Comparison of ENCODE assay signal across 8 mouse cellular contexts in genomic region chr3:145987970-145988683, GRCm38 (mm10). TPM values are rescaled to one million over a fixed set of nuclear protein-coding genes. Genes with fewer than 3 reads are reported as not detected.
DNase-seq lines count a peak whose midpoint lies in the region; ATAC-seq and TF ChIP-seq lines count a peak whose summit lies in the region.

No protein-coding gene starts in this region.

- H3K27ac ChIP-seq in forebrain, embryonic 10.5 days, result peak overlapping the region; percentile 93
- peak overlapping the region; percentile 99 to 100 for H3K27ac ChIP-seq in heart, embryonic 14.5 days (replicated peaks in 1 of 2; ENCODE audit: control insufficient read depth in 1 of 2, insufficient read depth in 1 of 2, low read depth in 2 of 2, low read length in 2 of 2)
- peak overlapping the region; percentile 98 for H3K27ac ChIP-seq in kidney, postnatal 0 days
- H3K27ac ChIP-seq in liver, embryonic 13.5 days, result peak overlapping the region; percentile 78
- no peak overlapping the region for H3K27ac ChIP-seq in neural tube, embryonic 11.5 days (ENCODE audit: low read depth, low read length)

- ATAC-seq in heart, embryonic 14.5 days (ENCODE audit: insufficient number of reproducible peaks, insufficient read depth, low FRiP score, low read depth), result peak; percentile 93
- peak; percentile 92 for ATAC-seq in kidney, postnatal 0 days (replicated peaks; ENCODE audit: low FRiP score, low read depth)
- peak; percentile 85 for ATAC-seq in liver, embryonic 13.5 days (ENCODE audit: low read depth)
- ATAC-seq in neural tube, embryonic 11.5 days (ENCODE audit: insufficient read depth, low FRiP score, low TSS enrichment), result peak; percentile 71

- peak overlapping the region; percentile 79 for H3K4me3 ChIP-seq in forebrain, embryonic 10.5 days
- peak overlapping the region; percentile 57 to 70 for H3K4me3 ChIP-seq in heart, embryonic 14.5 days (ENCODE audit: control insufficient read depth in 1 of 2, insufficient read depth in 1 of 2, low read depth in 1 of 2, low read length in 2 of 2)
- peak overlapping the region; percentile 67 for H3K4me3 ChIP-seq in kidney, postnatal 0 days (replicated peaks; ENCODE audit: low read depth, low read length)
- peak overlapping the region; percentile 63 for H3K4me3 ChIP-seq in liver, embryonic 13.5 days (replicated peaks)
- H3K4me3 ChIP-seq in neural tube, embryonic 11.5 days (ENCODE audit: low read depth, low read length), result peak overlapping the region; percentile 65

- peaks cover 29% of the 10 kb centered on the region for H3K27me3 ChIP-seq in forebrain, embryonic 10.5 days (ENCODE audit: poor library complexity, severe bottlenecking)
- H3K27me3 ChIP-seq in heart, embryonic 14.5 days (ENCODE audit: control insufficient read depth, insufficient read depth, low read length), result no peaks in the 10 kb centered on the region
- H3K27me3 ChIP-seq in kidney, postnatal 0 days (ENCODE audit: insufficient read depth, low read length), result no peaks in the 10 kb centered on the region
- H3K27me3 ChIP-seq in liver, embryonic 13.5 days, result peaks cover 56% of the 10 kb centered on the region
- peaks cover 17% of the 10 kb centered on the region for H3K27me3 ChIP-seq in neural tube, embryonic 11.5 days (ENCODE audit: control insufficient read depth, insufficient read depth, low read length)

- WGBS in forebrain, embryonic 10.5 days, result under 1% methylated on average over 99 of the region's 101 CpGs
- WGBS in heart, embryonic 14.5 days, result under 1% methylated on average over 88 of the region's 101 CpGs
- WGBS in kidney, postnatal 0 days, result under 1% methylated on average over 92 of the region's 101 CpGs
- WGBS in liver, embryonic 13.5 days (ENCODE audit: insufficient replicate concordance), result under 1% methylated on average over 92 of the region's 101 CpGs
- WGBS in neural tube, embryonic 11.5 days, result under 1% methylated on average over 85 of the region's 101 CpGs

- peaks cover 15% of the 10 kb centered on the region for H3K36me3 ChIP-seq in forebrain, embryonic 10.5 days (replicated peaks)
- peaks cover 7% of the 10 kb centered on the region; the same call in 1 of the 2 replicates for H3K36me3 ChIP-seq in heart, embryonic 14.5 days (ENCODE audit: control insufficient read depth, insufficient read depth, low read length)
- H3K36me3 ChIP-seq in kidney, postnatal 0 days (ENCODE audit: insufficient read depth, low read length), result no peaks in the 10 kb centered on the region
- no peaks in the 10 kb centered on the region for H3K36me3 ChIP-seq in liver, embryonic 13.5 days
- no peaks in the 10 kb centered on the region for H3K36me3 ChIP-seq in neural tube, embryonic 11.5 days (ENCODE audit: control insufficient read depth, insufficient read depth, low read length)

- H3K9me3 ChIP-seq in forebrain, embryonic 10.5 days, result no peaks in the 10 kb centered on the region
- H3K9me3 ChIP-seq in heart, embryonic 14.5 days (ENCODE audit: control insufficient read depth, low read length), result no peaks in the 10 kb centered on the region
- no peaks in the 10 kb centered on the region for H3K9me3 ChIP-seq in kidney, postnatal 0 days (replicated peaks; ENCODE audit: low read length)
- no peaks in the 10 kb centered on the region for H3K9me3 ChIP-seq in liver, embryonic 13.5 days (replicated peaks)
- no peaks in the 10 kb centered on the region for H3K9me3 ChIP-seq in neural tube, embryonic 11.5 days (ENCODE audit: control insufficient read depth, low read length)

- peak overlapping the region; percentile 81 for H3K4me2 ChIP-seq in heart, embryonic 14.5 days (ENCODE audit: low read length)
- peak overlapping the region; percentile 94 for H3K4me2 ChIP-seq in kidney, postnatal 0 days (ENCODE audit: low read length)
- peak overlapping the region; percentile 75 for H3K4me2 ChIP-seq in liver, embryonic 13.5 days
- H3K4me2 ChIP-seq in neural tube, embryonic 11.5 days (ENCODE audit: low read depth), result peak overlapping the region; percentile 81

- no peak for TF ChIP-seq CTCF in kidney, postnatal 0 days (IDR thresholded peaks at IDR 0.05; ENCODE audit: low read depth)

- peaks cover 57% of the 10 kb centered on the region for H3K4me1 ChIP-seq in forebrain, embryonic 10.5 days
- H3K4me1 ChIP-seq in heart, embryonic 14.5 days (ENCODE audit: control insufficient read depth in 2 of 2, insufficient read depth in 2 of 2, low read length in 2 of 2), result peaks cover 16 to 28% of the 10 kb centered on the region in 2 experiments
- peaks cover 13% of the 10 kb centered on the region for H3K4me1 ChIP-seq in kidney, postnatal 0 days (replicated peaks; ENCODE audit: insufficient read depth, low read length)
- peaks cover 30% of the 10 kb centered on the region for H3K4me1 ChIP-seq in liver, embryonic 13.5 days (replicated peaks)
- peaks cover 5% of the 10 kb centered on the region for H3K4me1 ChIP-seq in neural tube, embryonic 11.5 days (ENCODE audit: control insufficient read depth, insufficient read depth, low read length)

- peak; percentile 68 for DNase-seq in 416B (ENCODE audit: low read depth)
- DNase-seq in adrenal gland, postnatal 25 days, result peak; percentile 87
- DNase-seq in forebrain, embryonic 10.5 days (ENCODE audit: extremely low spot score, low spot score), result peak; percentile 65
- DNase-seq in kidney, postnatal 0 days (ENCODE audit: low spot score), result peak; percentile 88
- peak; percentile 42 for DNase-seq in liver, embryonic 13.5 days
- peak; percentile 55 for DNase-seq in neural tube, embryonic 11.5 days (ENCODE audit: low spot score)
- peak; percentile 77 for DNase-seq in testis, postnatal 14 days (ENCODE audit: low spot score)

- H3K9ac ChIP-seq in heart, embryonic 14.5 days (ENCODE audit: low read length), result peak overlapping the region; percentile 92
- H3K9ac ChIP-seq in kidney, postnatal 0 days (ENCODE audit: low read depth, low read length), result peak overlapping the region; percentile 90
- peak overlapping the region; percentile 74 for H3K9ac ChIP-seq in liver, embryonic 13.5 days
- peak overlapping the region; percentile 66 for H3K9ac ChIP-seq in neural tube, embryonic 11.5 days (ENCODE audit: low read length)

RNA-seq across cellular contexts. Expression of gene Syde2, which starts 0.5 kb away (rescaled TPM):
- 7.9 and 9.2 TPM in 2 replicates for total RNA-seq in adrenal gland, postnatal 25 days (2021)
- polyA plus RNA-seq in forebrain, embryonic 10.5 days (2016; fragmentation: Nextera tagmentation; extraction: Ambion mirVana), result 1.2 and 1.5 TPM in 2 replicates
- polyA plus RNA-seq in heart, embryonic 14.5 days (2014; fragmentation: Nextera tagmentation; extraction: Ambion mirVana), result 12.7 and 12.8 TPM in 2 replicates
- 1.8 and 1.9 TPM in 2 replicates for polyA plus RNA-seq in kidney, postnatal 0 days (2015; fragmentation: Nextera tagmentation; extraction: Ambion mirVana)
- polyA plus RNA-seq in liver, embryonic 13.5 days (2015; fragmentation: Nextera tagmentation; extraction: Ambion mirVana), result 0.35 and 0.63 TPM in 2 replicates
- 1.1 and 1.3 TPM in 2 replicates for polyA plus RNA-seq in neural tube, embryonic 11.5 days (2014; fragmentation: Nextera tagmentation; extraction: Ambion mirVana)

RNA-seq across cellular contexts. Expression of gene 2410004B18Rik, which starts 50.3 kb away (rescaled TPM):
- total RNA-seq in adrenal gland, postnatal 25 days (2021), result 23.7 and 28.7 TPM in 2 replicates
- 49.0 and 51.5 TPM in 2 replicates for polyA plus RNA-seq in forebrain, embryonic 10.5 days (2016; fragmentation: Nextera tagmentation; extraction: Ambion mirVana)
- polyA plus RNA-seq in heart, embryonic 14.5 days (2014; fragmentation: Nextera tagmentation; extraction: Ambion mirVana), result 36.9 and 43.1 TPM in 2 replicates
- 43.1 and 48.2 TPM in 2 replicates for polyA plus RNA-seq in kidney, postnatal 0 days (2015; fragmentation: Nextera tagmentation; extraction: Ambion mirVana)
- polyA plus RNA-seq in liver, embryonic 13.5 days (2015; fragmentation: Nextera tagmentation; extraction: Ambion mirVana), result 20.6 and 25.4 TPM in 2 replicates
- polyA plus RNA-seq in neural tube, embryonic 11.5 days (2014; fragmentation: Nextera tagmentation; extraction: Ambion mirVana), result 59.4 and 64.4 TPM in 2 replicates
